ENCODE assay signal across 11 mouse cellular contexts in genomic region chr13:58786476-58786875, GRCm38 (mm10). TPM values are rescaled to one million over a fixed set of nuclear protein-coding genes. Genes with fewer than 3 reads are reported as not detected.
A peak's percentile ranks its signal among the peaks of the same experiment; 100 is the strongest.
DNase-seq lines count a peak whose midpoint lies in the region; ATAC-seq lines count a peak whose summit lies in the region.
"Had no signal": no experiment of that assay in that cellular context is flagged by ENCODE, and none has a peak within 500 bp of the region (broad histone marks: within the 10 kb centered on the region; RNA-seq: fewer than 3 reads in every experiment).

No protein-coding gene starts in this region.

- WGBS in neural tube, embryonic 15.5 days = 18% methylated on average over 3 of the region's 3 CpGs
- 5% methylated on average over 3 of the region's 3 CpGs for WGBS in kidney, embryonic 16.5 days

- intact Hi-C loops in heart, postnatal 10 days (cut with DNase I) = no loop called here

- H3K36me3 ChIP-seq in neural tube, embryonic 15.5 days = no peaks in the 10 kb centered on the region
- H3K36me3 ChIP-seq in kidney, embryonic 16.5 days (ENCODE audit: insufficient read depth, low read length) = no peaks in the 10 kb centered on the region
- H3K36me3 ChIP-seq: liver, embryonic 12.5 days had no signal

- H3K27me3 ChIP-seq in neural tube, embryonic 15.5 days (replicated peaks) = no peaks in the 10 kb centered on the region
- H3K27me3 ChIP-seq in kidney, embryonic 16.5 days (ENCODE audit: insufficient read depth, low read length) = no peaks in the 10 kb centered on the region
- H3K27me3 ChIP-seq: liver, embryonic 12.5 days; megakaryocyte, embryonic 14.5 days had no signal

- H3K9ac ChIP-seq in neural tube, embryonic 15.5 days (replicated peaks) = no peak overlapping the region
- no peak overlapping the region for H3K9ac ChIP-seq in kidney, embryonic 16.5 days (replicated peaks; ENCODE audit: low read length)
- H3K9ac ChIP-seq: liver, embryonic 12.5 days had no signal

- H3K4me2 ChIP-seq in neural tube, embryonic 15.5 days = no peak overlapping the region
- H3K4me2 ChIP-seq in kidney, embryonic 16.5 days (replicated peaks; ENCODE audit: low read depth, low read length) = no peak overlapping the region
- H3K4me2 ChIP-seq: liver, embryonic 12.5 days had no signal

- peak; percentile 18 to 19 for DNase-seq in heart, postnatal 10 days
- DNase-seq in heart, adult 9 months (ENCODE audit: low spot score in 2 of 2) = no peak
- DNase-seq in neural tube, embryonic 10.5 days (ENCODE audit: extremely low spot score, low spot score) = peak; percentile 11
- DNase-seq in cerebellum, postnatal 36 days = peak; percentile 73 to 80
- DNase-seq in T-cell, adult 2 months (ENCODE audit: low spot score) = no peak
- DNase-seq: gastrocnemius, postnatal 36 days had no signal

- H3K4me3 ChIP-seq in neural tube, embryonic 15.5 days (replicated peaks) = no peak overlapping the region
- no peak overlapping the region for H3K4me3 ChIP-seq in kidney, embryonic 16.5 days (ENCODE audit: low read length)
- H3K4me3 ChIP-seq: liver, embryonic 12.5 days; megakaryocyte, embryonic 14.5 days had no signal

- no peak for ATAC-seq in neural tube, embryonic 15.5 days (ENCODE audit: low FRiP score)
- no peak for ATAC-seq in kidney, embryonic 16.5 days (ENCODE audit: low FRiP score, low TSS enrichment)
- ATAC-seq: intestine, embryonic 16.5 days; liver, embryonic 12.5 days had no signal

- H3K27ac ChIP-seq in neural tube, embryonic 15.5 days (replicated peaks) = no peak overlapping the region
- no peak overlapping the region for H3K27ac ChIP-seq in kidney, embryonic 16.5 days (ENCODE audit: low read length)
- H3K27ac ChIP-seq: liver, embryonic 12.5 days had no signal

- H3K4me1 ChIP-seq in neural tube, embryonic 15.5 days = no peaks in the 10 kb centered on the region
- 0 out of 2 replicates have a peak, but pooled peaks cover 6% of the 10 kb centered on the region for H3K4me1 ChIP-seq in kidney, embryonic 16.5 days (ENCODE audit: insufficient read depth, low read length)
- H3K4me1 ChIP-seq: liver, embryonic 12.5 days; megakaryocyte, embryonic 14.5 days had no signal

- H3K9me3 ChIP-seq in neural tube, embryonic 15.5 days (replicated peaks) = no peaks in the 10 kb centered on the region
- H3K9me3 ChIP-seq in kidney, embryonic 16.5 days (ENCODE audit: low read length) = no peaks in the 10 kb centered on the region
- H3K9me3 ChIP-seq: liver, embryonic 12.5 days had no signal

RNA-seq across cellular contexts. Expression of gene Ntrk2, which starts 19.9 kb away (rescaled TPM):
- total RNA-seq in heart, postnatal 10 days (2021) = 1 to 10 TPM; 2.1 to 3.5 TPM
- polyA plus RNA-seq in neural tube, embryonic 15.5 days (2015; fragmentation: Nextera tagmentation; extraction: Ambion mirVana) = 112 and 132 TPM in 2 replicates
- 5.8 and 6.9 TPM in 2 replicates for polyA plus RNA-seq in kidney, embryonic 16.5 days (2015; fragmentation: Nextera tagmentation; extraction: Ambion mirVana)

Comparison
In these comparisons a context has a peak if more than half of its experiments do, and no peak if none do; other contexts are left out.
1. DNase-seq: peak in heart, postnatal 10 days (2 of 2), neural tube, embryonic 10.5 days (single experiment) and cerebellum, postnatal 36 days (2 of 2); none in heart, adult 9 months (0 of 2) and T-cell, adult 2 months (single experiment).
2. RNA of gene Ntrk2, which starts 19.9 kb away (polyA plus RNA-seq): 112 to 132 TPM in neural tube, embryonic 15.5 days; 5.8 to 6.9 TPM in kidney, embryonic 16.5 days; every median in the first group is over 10 times any median in the second.